Mouse (Mus musculus): ENCODE measurements around the gene Scgn. TPM values are rescaled to one million over a fixed set of nuclear protein-coding genes. Genes with fewer than 3 reads are reported as not detected.

The Scgn gene
- total and polyA plus RNA-seq, 3 experiments = not detected

DNA sequence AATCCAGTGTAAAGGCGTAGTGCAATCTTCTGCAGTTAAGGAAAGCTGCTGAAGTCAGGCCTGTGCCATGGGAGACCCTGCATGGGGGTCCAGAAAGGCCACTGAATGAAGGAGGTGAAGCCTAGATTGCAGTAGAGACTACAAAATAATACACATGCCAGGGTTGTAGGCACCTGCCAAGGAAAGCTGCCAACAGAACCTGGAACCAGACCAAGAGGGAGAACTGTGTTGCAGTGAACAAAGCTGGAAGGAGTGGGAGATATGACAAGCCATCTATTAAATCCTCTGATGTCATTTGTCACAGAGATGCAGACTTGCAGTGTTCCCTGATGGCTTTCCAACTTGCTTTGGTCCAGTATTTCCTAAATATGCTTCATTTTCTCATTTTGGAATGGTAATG, 52.3 kb downstream of the Scgn start:
- Histone ChIP-seq H3K9ac (ENCODE audit: control insufficient read depth, low read depth, low read length, poor library complexity, severe bottlenecking) (no peak overlapping the region), H3K79me2 (ENCODE audit: control insufficient read depth, insufficient read depth, low read length, poor library complexity) (no peaks in the 10 kb centered on the region), H3K27ac (ENCODE audit: control insufficient read depth, low read depth, low read length) (no peak overlapping the region), H3K9me3 (replicated peaks; ENCODE audit: insufficient read depth, low read length) (no peaks in the 10 kb centered on the region), H3K36me3 (ENCODE audit: control insufficient read depth in 1 of 2, insufficient read depth in 2 of 2, low read length in 2 of 2) (no peaks in the 10 kb centered on the region), H3K4me1 (ENCODE audit: control insufficient read depth in 1 of 2, insufficient read depth in 2 of 2, low read length in 2 of 2) (no peaks in the 10 kb centered on the region), H3K27me3 (ENCODE audit: control insufficient read depth in 1 of 2, insufficient read depth in 2 of 2, low read length in 2 of 2) (peaks cover 2 to 15% of the 10 kb centered on the region in 2 experiments), H3K4me3 (ENCODE audit: control insufficient read depth in 1 of 2, insufficient read depth in 1 of 2, low read depth in 2 of 2, low read length in 2 of 2) (no peak overlapping the region)
- no peak for DNase-seq (ENCODE audit: low read depth, low spot score)
- TF ChIP-seq POLR2AphosphoS2 (IDR thresholded peaks at IDR 0.05; ENCODE audit: low read length) (no peak), RCOR1 (IDR thresholded peaks at IDR 0.05; ENCODE audit: low read depth, low read length) (no peak), TBP (IDR thresholded peaks at IDR 0.05; ENCODE audit: low read depth, low read length) (no peak), NRF1 (IDR thresholded peaks at IDR 0.05; ENCODE audit: insufficient read depth, low read depth, low read length, poor library complexity, severe bottlenecking) (no peak), MYC (IDR thresholded peaks at IDR 0.05; ENCODE audit: low read depth, low read length) (no peak), CHD1 (IDR thresholded peaks at IDR 0.05; ENCODE audit: low read depth, low read length) (no peak), GABPA (IDR thresholded peaks at IDR 0.05; ENCODE audit: low read depth, low read length) (no peak), TAL1 (IDR thresholded peaks at IDR 0.05; ENCODE audit: low read length) (no peak), KAT2A (conservative IDR thresholded peaks at IDR 0.05; ENCODE audit: low read depth, low read length) (no peak), USF2 (IDR thresholded peaks at IDR 0.05; ENCODE audit: borderline replicate concordance in 1 of 2, insufficient read depth in 1 of 2, low read depth in 1 of 2, low read length in 2 of 2) (no peak), SMC3 (IDR thresholded peaks at IDR 0.05; ENCODE audit: low read depth, low read length) (no peak), HCFC1 (IDR thresholded peaks at IDR 0.05; ENCODE audit: low read depth, low read length) (no peak), E2F4 (IDR thresholded peaks at IDR 0.05; ENCODE audit: borderline replicate concordance, low read depth, low read length) (no peak), USF1 (IDR thresholded peaks at IDR 0.05; ENCODE audit: low read depth, low read length) (no peak), ZMIZ1 (IDR thresholded peaks at IDR 0.05; ENCODE audit: low read depth, low read length) (no peak), SIN3A (IDR thresholded peaks at IDR 0.05; ENCODE audit: low read length) (no peak), ZKSCAN1 (IDR thresholded peaks at IDR 0.05; ENCODE audit: low read depth, low read length) (no peak)

- Histone ChIP-seq H3K4me1 (ENCODE audit: control insufficient read depth in 1 of 2, insufficient read depth in 2 of 2, low read length in 2 of 2) (no peaks in the 10 kb centered on the region), H3K27ac (ENCODE audit: control insufficient read depth, low read depth, low read length) (no peak within 1 kb of the TSS), H3K4me3 (ENCODE audit: control insufficient read depth in 1 of 2, insufficient read depth in 1 of 2, low read depth in 2 of 2, low read length in 2 of 2) (no peak within 1 kb of the TSS), H3K79me2 (ENCODE audit: control insufficient read depth, insufficient read depth, low read length, poor library complexity) (no peaks in the 10 kb centered on the region), H3K9ac (ENCODE audit: control insufficient read depth, low read depth, low read length, poor library complexity, severe bottlenecking) (no peak within 1 kb of the TSS), H3K9me3 (replicated peaks; ENCODE audit: insufficient read depth, low read length) (no peaks in the 10 kb centered on the region), H3K36me3 (ENCODE audit: control insufficient read depth in 1 of 2, insufficient read depth in 2 of 2, low read length in 2 of 2) (no peaks in the 10 kb centered on the region), H3K27me3 (ENCODE audit: control insufficient read depth in 1 of 2, insufficient read depth in 2 of 2, low read length in 2 of 2) (peaks cover 0 to 15% of the 10 kb centered on the region in 2 experiments)
- DNase-seq (ENCODE audit: low read depth, low spot score) = no peak
- TF ChIP-seq SMC3 (IDR thresholded peaks at IDR 0.05; ENCODE audit: low read depth, low read length) (no peak), ZKSCAN1 (IDR thresholded peaks at IDR 0.05; ENCODE audit: low read depth, low read length) (no peak), USF1 (IDR thresholded peaks at IDR 0.05; ENCODE audit: low read depth, low read length) (no peak), RCOR1 (IDR thresholded peaks at IDR 0.05; ENCODE audit: low read depth, low read length) (no peak), RAD21 (IDR thresholded peaks at IDR 0.05; ENCODE audit: low read depth, low read length) (no peak), POLR2AphosphoS2 (IDR thresholded peaks at IDR 0.05; ENCODE audit: low read length) (no peak), BHLHE40 (IDR thresholded peaks at IDR 0.05; ENCODE audit: borderline replicate concordance, low read depth, low read length) (no peak)
These were observed 56.8 kb downstream of the Scgn start, which contains the start of gene Hist1h2aa for GRCm38 (mm10) chr13:23934211-23934520. Gene Hist1h2aa, plus strand, starts transcription at chr13:23934462.

Measured in MEL (cell line).